Mouse (Mus musculus) brain, embryonic 14.5 days (tissue): ENCODE results near the gene Ccdc125. TPM values are rescaled to one million over a fixed set of nuclear protein-coding genes. Genes with fewer than 3 reads are reported as not detected.

Experiments used
- DNase-seq: peaks from one replicate; pipeline ENCODE4 v3.0.0-alpha.2; 2011; ENCODE audit warnings: low read depth
- CTCF ChIP-seq: fragments of 200-500 bp; IDR thresholded peaks from 2 replicates; pipeline ENCODE4 v1.5.1; 2012; ENCODE audit warnings: inconsistent platforms, mild to moderate bottlenecking, moderate library complexity, borderline replicate concordance; ENCODE audit not compliant: insufficient read depth, insufficient read length; ENCODE audit errors: extremely low read depth
- POLR2A ChIP-seq: fragments of 200-500 bp; IDR thresholded peaks from 2 replicates; pipeline ENCODE4 v1.6.1; 2012; ENCODE audit warnings: mild to moderate bottlenecking, inconsistent platforms, borderline replicate concordance; ENCODE audit not compliant: poor library complexity, insufficient read depth, insufficient read length, severe bottlenecking; ENCODE audit errors: extremely low read depth
- polyA plus RNA-seq: library from polyadenylated mRNA; depleted of rRNA; stranded (reverse); fragments of >200 nt; gene quantifications from 2 replicates; pipeline ENCODE4 v1.2.3, GENCODE M21; 2012; rRNA removed

Gene Ccdc125
- polyA plus RNA-seq, result 0.81 and 1.4 TPM in 2 replicates

DNA sequence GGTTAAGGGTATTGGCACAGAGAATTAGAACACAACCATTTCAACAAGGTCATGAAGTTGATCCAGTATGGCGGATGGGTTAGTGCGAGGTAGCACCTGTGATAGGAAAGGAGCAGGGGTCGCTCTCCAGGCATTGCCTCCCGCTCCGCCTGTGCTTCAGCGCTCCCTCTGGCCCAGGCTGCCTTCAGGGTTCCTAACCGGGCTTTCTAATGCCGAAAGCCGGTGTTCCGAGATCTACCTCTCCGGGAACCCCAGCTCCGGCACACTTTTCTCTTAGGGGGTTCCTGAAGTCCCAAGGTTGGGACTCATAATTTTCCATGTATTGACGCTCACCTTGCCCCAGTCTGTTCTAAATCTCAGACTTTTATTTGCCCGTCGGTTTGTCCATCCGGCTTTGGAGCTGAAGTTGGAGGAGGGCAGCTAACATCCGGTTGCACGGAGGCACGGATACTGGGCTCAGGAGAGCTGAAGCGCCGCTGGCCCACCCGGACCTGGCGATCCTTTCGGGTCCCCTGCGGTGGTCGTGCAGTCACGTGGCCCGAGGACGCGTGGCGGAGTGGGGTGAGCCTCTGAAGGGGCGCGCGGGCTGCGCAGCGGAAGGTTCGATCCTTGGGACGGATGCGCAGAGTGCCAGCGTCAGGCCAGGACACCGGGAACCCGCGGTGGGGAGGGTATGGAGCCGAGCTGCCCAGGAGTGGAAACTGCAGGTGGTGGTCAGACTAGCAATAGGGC is at the start of gene Ccdc125:
TSS of gene Ccdc125 (plus strand) at position 427 of the 732 bp plus-strand sequence.
- peak; percentile 39 for DNase-seq
- TF ChIP-seq CTCF (no peak), POLR2A (no peak)

GRCm38 (mm10) chr13:100622241-100622640 is 47.3 kb upstream of the Ccdc125 start:
- no peak for TF ChIP-seq POLR2A
- no peak for TF ChIP-seq CTCF
- no peak for DNase-seq

- TF ChIP-seq CTCF (no peak), POLR2A (no peak)
- DNase-seq, result no peak
Measured at GRCm38 (mm10) chr13:100634106-100634691, 35.3 kb upstream of the Ccdc125 start.

- no peak for DNase-seq
- no peak for TF ChIP-seq POLR2A
- TF ChIP-seq CTCF, result no peak
Measured at GRCm38 (mm10) chr13:100642471-100643209, 26.9 kb upstream of the Ccdc125 start.

DNA sequence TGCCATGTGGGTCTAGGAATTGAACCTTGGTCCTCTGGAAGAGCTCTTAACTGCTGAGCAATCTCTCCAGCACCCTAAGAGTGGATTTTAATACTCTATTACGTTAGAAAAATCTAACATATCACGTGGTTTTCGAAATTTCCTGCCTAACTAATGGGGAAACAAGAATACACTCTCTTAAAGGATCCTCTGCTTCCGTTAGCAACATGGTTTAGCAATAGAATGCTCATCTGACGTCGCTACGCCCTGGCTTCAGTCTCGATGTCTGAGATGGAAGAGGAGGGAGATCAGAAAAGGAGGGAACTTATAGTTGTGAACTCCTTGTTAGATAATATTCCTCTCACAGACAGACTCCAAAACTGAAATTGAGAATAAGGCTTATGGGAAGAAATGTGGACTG is 21.3 kb upstream of the Ccdc125 start:
- no peak for DNase-seq
- TF ChIP-seq POLR2A (no peak), CTCF (no peak)

- peak; percentile 80; the same call in 1 of the 2 replicates for TF ChIP-seq POLR2A
- TF ChIP-seq CTCF, result no peak; the same call in 1 of the 2 replicates
Measured at GRCm38 (mm10) chr13:100650550-100651438, 18.7 kb upstream of the Ccdc125 start, which contains the start of the genes Ak6 and Rad17. Gene Ak6 (plus strand): TSS chr13:100650979. Gene Rad17 (minus strand): TSS chr13:100651051.

DNA sequence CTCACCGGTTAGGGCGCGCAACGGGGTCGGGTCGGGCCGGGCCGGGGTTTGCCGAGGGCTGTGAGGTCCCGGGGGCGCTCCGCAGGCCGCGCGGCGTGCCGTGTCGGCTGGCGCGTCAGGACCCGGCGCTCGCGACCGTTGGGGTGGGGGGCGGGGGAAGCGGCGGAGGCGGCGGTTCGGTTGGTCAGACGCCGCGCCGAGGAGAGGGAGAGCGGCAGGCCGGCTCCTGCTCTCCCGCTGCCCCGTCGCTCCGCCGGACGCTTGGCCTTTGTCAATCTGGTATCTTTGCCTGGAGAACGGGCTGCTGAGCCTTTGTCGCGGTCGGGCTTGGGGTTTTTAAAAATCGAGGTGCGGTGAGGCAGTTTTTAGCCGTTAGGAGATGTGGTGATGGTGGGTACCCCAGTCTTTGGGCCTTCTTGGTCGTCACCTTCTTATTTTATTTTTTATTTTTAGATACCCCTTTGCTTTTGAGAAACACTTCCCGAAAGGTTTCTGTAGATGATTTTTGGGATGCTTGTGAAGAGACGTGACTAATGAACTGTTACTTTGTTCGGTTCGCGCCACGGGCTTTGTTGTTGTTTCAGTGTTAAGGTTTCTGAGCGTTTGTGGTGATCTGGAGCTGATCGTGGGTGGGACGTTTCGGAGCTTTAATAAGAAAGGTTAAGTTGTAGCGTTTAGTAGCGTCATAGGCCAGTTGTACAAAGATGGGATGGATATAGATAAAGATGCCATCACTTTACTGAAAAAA is 17.9 kb upstream of the Ccdc125 start, which contains the start of gene Taf9:
TSS of gene Taf9 (plus strand) at position 141 of the 748 bp plus-strand sequence.
- TF ChIP-seq CTCF (no peak), POLR2A (no peak)
- DNase-seq, result no peak

More at GRCm38 (mm10) chr13:100650550-100651438, 18.7 kb upstream of the Ccdc125 start, which contains the start of the genes Ak6 and Rad17:
- peak; percentile 98 for DNase-seq

DNA sequence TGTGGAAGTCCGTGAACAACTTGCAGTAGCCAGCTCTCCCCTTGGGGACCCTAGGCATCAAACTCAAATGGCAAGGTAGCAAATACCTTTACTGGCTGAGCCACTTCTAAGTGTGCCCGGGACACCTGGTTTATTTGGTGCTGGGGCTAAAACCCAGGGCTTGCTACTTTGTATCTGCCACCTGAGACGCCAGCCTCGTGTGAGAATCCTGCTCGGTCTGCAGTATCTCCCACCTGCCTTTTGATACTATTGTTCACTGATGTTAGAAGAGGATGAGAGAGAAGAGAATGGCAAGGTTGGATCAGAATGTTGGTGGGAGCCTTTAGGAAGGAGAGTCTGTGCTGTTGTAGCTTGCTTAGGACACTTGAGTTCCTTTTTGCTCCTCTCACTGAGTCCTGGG is 11.4 kb upstream of the Ccdc125 start:
- TF ChIP-seq POLR2A (no peak), CTCF (no peak)
- no peak for DNase-seq

DNA sequence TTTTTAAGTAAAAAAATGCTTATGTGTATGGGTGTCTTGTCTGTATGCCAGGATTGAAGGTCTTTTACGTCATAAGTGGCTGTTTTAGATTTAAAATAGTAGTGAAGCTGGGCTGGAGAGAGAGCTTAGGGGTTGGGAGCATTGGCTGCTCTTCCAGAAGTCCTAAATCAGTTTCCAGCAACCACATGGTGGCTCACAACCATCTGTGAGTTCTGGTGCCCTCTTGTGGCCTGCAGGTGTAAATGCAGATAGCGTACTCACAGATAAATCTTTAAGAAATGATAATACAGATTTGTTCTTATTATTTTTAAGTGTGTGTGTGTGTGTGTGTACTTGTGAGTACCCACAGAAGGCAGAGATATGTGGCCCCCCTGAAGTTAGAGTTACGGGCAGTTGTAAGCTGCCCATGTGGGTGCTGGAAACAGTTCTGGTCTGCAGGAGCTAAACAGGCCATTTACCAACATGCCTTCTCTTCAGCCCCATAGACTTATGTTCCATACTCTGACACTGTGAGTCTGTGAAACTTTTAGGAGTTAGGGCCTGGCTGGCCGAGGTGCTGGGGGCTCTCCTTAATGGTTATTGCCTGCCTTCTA is 9.6 kb upstream of the Ccdc125 start:
- peak; percentile 83 for TF ChIP-seq CTCF
- TF ChIP-seq POLR2A, result no peak
- peak; percentile 86 for DNase-seq
